Mouse (Mus musculus) cerebellum, adult 8-10 months (tissue): ENCODE data around the gene Xylt1.

Experiments
- DNase-seq: peaks from one replicate; pipeline ENCODE4 v3.0.0; 2022

Xylt1 gene

DNA sequence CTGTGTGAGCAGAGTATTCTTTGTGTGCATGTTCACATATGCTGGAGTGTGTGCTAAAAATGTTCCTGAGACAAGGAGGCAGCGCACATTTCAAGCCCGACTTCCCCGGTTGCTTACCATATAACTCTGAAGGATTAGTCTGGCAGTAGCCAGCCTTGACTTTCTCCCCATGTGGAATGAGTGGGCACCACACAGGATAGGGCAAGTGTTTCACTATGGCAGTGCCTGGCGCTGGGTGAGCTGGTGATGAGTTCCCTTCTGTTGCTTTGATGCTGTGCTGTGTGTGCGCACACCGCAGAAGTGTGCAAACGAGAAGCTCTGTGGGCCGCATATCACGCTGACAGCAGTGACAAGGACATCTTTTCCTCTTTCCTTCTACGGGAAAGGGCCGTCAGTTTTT lies 56.1 kb downstream of the Xylt1 start:
- no peak for DNase-seq

DNA sequence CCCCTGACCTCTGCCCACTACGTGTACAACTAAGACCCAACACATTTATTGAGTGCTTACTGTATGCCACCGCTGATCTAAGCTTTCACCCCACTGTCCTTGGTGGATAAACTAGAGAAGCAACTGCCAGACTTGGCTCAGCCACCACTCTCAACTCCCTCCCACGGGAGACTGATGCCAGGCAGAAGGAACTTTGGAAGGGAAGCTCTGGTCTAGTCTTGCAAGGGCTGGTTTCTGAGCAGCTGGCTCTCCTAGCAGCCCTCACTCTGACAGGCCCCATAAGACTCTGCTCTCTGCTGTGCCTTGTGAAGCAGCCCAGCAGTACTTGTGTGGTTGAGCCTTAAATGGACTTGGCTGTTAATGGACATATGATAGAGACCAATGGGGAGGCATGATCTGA lies 60.2 kb downstream of the Xylt1 start:
- no peak for DNase-seq

DNA sequence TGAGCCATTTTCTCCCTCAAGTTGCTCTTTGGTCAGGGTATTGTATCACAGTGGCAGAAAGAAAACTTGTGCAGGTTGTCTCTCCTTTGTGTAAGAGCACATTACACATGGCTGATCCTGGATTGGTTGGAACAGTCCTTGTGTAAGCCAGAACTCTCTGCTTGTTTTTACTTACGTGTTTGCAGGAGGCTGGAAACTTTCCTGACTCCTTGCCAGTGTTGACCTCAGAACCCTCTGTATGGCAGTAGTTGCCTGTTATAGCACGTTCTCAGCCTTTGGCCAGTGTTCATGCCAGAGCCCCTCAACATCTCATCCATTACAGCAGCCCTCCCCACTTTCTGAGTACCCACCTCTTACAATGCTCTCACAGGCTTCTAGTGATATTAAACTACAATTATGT lies 61.9 kb downstream of the Xylt1 start:
- no peak for DNase-seq

DNA sequence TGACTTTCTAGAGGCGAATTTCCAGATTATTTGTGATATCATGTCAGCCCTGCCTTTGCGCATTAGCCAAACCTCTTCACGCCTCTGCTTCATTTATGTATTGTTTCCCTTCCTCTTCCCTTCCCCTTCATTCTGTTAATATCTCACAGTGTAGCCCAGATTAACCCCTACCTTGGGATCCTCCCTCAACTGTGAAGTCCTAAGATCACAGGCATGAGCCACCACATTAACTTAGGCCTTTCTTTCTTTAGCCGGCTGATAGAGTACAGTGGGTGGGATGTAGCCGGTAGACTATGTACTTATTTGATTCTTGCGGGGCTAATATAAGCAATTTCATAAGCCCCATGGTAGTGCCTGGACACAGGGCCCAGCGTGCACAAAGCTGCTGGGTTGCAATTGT lies 62.4 kb downstream of the Xylt1 start:
- no peak for DNase-seq

DNA sequence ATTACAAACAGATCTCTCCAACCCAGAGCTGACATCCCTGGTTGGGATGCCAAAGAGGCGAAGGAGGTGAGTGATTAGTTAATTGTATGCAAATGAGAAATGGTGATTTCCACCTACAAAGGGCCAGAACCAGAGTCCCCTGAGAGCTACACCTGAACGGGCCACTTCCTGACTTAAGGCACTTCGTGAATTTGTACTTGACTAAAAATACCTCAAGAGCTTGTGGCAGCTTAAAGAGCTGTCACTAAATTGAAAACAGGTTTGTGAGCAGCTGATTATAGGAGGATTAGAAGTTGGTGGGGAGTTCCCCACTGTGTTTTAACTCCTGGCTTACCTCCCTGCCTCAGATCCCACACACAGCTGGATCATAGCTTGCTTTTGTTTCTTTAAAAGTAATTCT lies 64.7 kb downstream of the Xylt1 start:
- DNase-seq: no peak

DNA sequence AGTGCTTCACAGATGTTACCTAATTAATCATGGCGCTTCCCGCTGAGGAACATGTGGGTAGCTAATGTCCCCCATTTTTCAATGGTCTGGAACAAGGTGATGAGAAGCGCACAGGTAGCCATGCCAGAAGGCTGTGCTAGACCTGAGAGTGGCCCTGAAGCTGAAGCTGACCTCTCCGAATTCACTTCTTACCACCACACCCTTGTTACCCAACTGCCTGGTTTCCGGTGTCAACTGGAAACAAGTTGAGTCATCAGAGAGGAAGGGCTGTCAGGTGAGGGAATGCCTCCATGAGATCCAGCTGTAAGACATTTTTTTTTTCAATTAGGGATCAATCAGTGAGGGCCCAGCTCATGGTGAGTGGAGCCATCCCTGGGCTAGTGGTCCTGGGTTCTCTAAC lies 68.8 kb downstream of the Xylt1 start:
- DNase-seq: no peak

DNA sequence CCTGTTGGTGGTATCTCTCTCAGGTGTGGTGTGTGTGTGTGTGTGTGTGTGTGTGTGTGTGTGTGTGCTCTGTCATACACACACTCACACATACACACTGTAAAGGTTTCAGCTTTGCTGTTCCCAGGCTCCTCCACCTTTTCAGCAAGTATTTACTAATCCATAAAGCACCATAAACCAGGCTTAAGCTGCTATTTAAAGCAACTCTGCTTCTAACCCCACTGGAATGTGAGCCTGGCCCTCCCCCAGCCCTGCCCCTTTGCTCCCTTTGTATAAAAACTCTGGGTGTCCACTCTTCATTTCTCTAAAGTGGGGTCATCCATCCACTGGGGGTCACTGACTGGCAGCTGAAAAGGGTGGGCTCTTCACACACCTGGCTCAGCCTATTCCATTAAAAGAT lies 70.4 kb downstream of the Xylt1 start:
- no peak for DNase-seq

DNA sequence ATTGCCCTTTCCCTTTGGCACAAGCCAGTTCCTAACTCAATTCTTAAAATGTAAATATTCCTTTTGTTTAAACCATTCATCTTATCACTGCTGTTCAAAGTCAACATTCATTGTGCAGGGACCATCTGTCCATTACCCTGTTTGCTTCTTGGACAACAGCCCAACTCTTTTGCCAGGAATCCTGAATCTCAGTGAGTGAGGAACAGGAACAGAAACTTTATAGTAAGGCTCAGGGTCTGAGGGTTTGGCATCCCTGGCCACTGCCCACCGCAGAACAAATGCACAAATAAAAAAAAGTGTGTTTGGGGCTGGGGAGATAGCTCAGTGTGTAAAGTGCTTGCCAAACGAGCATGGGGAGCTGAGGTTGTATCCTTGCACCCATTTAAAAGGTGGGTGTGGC lies 71.5 kb downstream of the Xylt1 start:
- DNase-seq: no peak

DNA sequence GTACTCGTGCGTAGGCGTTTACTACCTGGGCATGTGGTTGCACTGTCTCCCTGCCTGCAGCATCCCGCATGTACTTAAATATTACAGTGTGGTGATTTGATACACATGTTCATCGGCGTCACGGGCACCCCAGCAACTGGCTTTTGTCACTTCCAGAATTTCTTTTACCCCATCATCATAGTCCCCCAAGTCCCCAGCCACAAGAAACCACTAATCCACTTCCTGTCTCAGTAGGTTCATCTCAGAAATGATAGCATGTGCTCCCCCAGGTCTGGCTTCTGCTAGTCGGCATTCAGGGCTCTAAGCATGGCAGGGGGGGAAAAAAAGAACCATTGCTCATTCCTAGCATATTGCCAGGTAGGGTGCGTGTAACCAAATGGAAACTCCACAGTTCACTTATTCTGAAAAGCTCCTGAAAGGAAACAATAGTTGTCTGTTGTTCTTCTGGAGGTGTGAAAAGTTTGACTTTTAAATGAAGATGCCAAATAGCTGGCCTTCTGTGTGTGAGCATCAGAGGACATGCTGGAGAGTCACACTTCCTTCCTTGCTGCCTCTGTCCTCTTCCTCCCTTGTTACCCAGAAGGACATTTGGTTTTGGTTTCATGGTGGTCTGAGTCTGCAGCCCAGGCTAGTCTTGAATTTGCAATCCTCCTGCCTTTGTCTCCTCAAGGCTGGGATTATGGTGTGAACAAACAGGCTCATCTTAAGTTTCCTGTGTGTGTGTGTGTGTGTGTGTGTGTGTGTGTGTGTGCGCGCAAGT lies 74.2 kb downstream of the Xylt1 start:
- DNase-seq: no peak

DNA sequence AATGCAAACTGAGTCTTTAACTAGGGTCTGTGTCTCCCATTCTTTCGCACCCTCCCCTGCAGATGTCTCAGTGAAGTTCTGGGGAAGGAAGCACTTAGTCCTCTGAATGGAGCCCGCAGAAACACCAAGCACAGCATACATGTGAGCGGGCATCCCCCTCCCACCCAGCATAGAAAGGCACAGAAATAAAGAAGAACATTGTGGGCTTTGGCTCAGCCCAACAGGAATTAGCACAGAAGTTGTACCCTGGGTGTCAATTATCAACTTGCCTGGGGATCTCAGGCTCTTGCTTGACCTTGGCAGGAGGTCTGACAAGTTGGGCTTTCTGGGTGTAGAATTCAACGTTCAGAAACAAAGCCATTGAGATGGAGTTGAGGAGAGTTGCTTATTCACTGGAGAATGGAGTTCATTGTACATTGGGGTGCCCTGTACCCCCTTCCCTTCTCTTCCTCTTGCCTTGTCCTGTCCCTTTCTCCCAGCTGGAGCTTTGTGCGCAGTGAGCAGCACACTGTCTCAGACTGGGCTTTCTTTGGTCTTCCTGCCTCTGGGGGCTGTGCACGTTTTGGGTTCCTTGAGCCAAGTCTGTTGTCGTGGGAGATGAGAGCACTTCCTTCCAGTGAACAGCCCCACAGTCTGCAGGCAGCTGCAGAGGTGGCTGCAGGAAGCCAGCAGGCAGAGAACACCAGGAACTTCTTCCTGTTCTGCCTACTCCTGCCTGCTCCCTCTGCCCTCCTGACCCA lies 81.6 kb downstream of the Xylt1 start:
- no peak for DNase-seq

DNA sequence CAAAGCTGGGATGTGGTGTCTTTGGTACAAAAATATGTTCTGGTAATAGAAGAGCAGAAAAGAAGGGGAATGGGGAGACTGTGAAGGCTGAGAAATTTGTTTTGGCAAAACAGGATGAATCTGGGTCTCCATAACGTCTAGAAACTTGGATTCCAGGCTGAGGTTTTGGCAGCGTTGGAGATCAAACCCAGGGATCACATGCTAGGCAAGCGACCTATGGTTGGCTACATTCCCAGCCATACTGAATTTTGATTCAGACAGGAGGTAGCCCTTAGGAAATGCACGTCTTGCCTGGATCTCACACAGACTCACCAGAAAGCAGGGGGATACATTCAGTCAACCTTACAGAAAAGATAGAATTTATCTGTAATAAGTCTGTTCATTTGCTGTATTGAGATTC lies 84.2 kb downstream of the Xylt1 start:
- no peak for DNase-seq

DNA sequence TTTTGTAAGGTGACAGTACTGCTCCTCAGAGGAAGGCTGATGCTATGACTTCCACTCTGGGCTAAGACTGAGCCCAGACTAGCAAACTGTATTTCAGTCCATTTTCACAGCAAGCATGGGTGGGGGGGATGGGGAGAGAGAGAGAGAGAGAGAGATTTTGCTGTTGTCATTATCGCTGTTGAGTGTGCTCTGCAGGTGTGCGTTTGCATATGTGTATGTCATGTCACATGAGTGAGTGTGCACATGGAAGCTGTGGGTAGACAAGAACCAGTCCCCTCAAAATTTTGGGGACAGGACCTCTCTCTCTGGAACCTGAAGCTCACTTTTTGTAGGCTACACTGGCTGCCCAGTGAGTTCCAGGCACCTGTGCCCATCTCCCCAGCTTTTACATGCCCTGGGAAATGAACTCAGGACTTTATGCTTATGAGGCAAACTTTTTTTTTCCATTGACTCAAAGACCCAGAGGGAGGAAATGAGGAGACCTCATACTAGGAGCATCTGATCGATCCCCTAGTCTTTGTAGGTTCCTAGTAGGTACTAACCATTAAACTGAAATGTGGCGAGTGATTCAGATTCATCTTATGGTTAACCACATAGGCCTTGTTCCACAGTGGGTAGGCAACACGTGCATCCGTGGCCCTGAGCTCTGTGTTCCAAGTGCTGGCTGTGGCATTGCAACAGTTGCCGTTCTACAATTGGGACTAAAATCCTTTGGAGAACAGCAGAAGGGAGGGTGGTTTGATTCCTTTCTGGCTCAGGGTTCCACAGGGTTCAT lies 85.4 kb downstream of the Xylt1 start:
- no peak for DNase-seq

DNA sequence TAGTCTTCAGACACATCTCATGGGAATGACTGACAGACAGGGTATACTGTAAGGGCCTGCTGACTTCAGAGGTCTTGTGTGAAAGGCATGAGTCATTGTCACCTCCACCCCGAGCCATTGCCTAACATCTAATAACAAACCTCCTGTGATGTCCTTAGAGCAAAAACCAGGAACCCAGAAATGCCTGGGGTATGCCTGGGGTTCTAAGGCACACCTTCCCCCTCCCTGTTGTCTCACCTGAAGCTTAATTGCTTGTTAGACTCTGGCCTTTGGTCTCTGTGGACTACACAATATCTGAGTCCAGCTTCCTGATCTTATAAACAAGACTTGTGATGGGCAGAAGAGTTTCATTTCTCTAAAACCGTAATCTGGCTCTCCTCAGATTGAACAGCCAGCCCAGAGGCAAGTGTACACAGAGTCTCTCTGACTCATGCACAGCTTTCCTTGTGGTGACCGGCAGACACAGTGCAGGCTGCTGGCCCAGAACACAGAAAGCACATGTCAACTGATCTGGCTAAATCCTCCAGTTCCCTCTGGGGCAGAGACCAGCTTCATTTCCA lies 89.5 kb downstream of the Xylt1 start:
- no peak for DNase-seq

DNA sequence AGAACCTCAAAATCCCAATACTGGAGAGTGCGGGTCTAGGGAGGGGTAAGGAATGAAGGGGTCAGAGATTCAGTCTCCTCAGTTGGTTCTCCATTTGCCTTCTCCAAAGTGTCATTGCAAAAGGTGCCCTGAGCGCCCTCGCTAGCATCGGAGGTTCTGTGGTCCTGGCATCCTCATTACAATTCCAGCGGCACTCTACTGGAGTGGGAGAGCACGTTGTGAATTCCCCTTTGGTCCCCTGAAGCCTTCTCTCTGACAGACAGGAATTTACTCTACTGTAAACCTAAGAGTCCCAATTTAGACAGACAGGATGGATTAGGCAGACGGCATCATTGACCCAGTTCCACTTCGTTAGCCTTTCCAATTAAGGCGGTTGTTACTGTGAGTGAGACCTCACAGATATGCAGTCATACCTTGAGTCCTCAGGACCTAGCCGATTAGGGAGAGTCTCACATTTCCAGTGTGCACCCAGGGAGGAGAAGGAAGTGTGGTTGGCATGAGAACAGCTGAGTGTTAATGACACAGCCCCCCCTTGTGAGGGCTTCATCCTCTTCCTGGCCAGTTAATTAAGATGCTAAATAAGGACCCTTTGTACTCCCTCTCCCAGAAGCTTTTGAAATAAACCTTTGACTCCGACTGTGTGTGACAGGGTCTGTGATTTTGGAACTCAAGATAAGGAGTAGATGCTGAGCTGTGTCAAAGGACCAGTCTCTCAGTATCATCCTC lies 91.4 kb downstream of the Xylt1 start:
- no peak for DNase-seq

DNA sequence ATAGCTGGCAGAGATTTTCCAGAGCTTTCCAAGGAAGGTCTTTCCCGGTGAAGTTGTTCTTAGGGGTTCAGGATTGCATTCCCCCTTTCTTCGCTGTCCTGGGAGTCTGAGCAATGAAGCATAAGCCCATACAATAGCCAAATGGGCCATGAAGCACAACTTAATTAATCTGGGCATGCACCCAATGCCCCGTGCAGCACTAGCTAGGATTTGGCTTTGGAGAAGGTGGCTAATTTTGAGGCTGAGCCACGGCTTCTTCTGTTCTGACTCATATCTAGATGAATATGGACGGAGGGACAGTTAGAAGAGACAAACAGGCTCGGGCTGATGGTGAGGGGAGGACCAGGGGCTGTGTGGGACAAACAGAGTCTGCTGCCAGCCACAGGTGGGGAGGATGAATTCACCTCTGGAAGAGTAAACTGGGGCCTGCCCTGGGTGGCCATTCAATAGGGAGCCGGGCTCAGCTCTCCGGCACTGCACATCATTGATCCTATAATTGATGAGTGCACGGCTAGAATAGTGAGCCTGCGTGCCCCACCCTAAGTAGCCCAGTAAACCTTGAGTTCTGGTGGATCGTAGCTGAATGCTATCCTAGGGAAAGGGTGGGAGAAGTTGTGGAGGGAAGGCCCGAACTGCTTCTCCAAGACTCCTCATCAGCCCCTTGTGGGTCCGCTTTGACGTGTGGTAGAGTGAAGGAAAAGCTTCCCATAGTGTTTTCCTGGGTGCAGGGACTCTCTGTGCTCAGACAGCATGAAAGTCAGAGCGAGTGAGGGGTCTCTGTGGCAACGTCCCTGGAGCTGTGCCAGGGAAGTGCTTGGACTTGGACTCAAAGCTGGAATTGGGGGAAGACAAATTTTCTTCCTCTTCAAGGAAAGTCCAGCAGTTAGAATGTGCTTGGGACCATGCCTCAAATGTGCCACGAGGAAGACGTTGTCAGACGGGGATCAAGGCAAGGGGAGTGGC lies 92.3 kb downstream of the Xylt1 start:
- DNase-seq: no peak

DNA sequence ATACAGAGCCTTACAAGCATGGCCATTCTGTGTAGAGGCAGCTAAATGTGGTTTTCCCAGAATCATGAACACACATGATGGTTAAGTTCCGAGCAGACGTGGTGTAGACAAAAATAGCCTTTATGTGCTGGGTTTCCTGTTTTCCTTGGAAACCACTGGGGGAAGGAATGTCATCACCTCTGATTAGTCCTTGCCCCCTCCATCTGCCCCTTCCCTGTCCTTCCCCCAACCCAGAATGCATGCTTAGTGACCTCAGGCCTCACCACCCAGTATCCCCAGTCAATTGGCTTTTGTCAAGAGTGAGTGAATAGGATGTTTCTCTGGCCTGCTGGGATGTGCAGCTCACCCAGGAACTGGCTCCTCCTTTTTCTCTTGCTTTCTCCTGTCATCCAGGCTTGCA lies 93.5 kb downstream of the Xylt1 start:
- DNase-seq: no peak

DNA sequence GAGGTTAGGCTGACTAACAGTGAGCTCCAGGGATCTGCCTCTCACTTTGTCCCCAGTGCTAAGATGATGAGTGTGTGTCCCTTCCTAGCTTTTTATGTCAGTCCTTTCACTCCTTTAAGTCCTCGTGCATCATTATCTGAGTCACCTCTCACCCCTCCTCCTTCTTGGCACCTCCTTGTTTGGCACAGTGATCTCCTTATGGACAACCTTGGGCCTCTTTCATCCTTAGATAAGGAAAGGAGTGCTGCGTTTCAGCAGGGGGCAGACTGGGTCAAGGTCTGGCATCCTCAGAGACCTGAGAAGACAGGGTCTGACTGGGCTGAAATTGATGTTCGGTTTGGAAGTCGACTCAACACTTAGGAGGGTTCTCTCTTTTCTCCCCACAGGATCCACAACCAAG lies 94.3 kb downstream of the Xylt1 start:
- DNase-seq: no peak

DNA sequence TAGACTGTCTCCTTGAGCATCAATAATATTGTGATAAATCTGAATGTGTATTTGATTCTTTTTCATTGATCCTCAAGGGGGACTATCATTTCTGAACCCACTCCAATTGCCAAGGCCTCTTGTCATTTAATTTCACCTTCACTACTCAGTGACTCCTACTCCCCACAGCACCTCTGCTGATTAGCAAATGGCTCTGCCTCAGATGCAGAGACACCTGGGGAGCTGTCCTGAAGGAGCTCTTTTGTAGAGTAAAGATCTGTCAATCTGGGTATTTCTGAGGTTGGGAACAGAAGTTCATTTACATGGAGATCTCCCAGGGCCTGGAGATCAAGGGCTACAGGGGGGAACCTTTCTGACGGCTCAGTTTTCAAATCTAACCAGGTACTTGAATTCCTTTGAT lies 98.2 kb downstream of the Xylt1 start:
- no peak for DNase-seq

DNA sequence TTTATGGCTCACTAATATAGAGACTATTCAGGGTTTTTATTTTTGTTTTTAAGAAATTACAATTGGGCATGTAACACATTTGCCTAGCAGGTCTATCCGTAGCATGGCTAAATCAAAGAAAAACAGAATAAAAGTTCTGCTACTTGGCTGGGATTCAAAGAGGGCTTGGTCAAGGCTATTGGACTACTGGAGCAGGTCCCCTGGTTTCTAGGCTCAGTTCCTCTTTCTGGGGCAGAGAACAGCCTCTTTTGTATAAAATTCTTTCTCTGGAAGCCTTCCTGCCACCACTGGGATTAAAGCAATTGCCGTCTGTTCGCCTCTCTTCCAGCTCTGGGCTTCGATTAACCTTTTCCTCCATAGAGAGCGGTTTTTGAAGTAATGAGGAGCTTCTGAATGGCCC lies 100.1 kb downstream of the Xylt1 start:
- DNase-seq: no peak

DNA sequence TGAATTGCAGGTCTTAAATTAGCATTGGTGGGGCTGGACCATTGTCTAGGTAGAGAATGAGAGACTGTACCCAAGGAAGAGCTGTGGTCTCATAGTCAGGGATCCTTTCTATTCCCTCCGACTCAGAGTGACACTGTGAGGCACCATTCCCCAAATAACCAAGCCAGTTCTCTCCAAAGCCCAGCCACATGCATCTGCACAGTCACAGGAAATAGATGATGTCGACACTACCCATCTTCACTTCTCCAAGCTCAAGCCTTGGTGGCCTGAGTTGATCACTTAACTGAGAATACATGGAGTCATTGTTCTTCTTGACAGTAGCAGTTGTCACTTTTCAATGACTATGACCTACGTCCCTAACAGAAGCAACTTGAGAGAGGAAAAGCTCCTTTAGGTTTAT lies 100.6 kb downstream of the Xylt1 start:
- no peak for DNase-seq

DNA sequence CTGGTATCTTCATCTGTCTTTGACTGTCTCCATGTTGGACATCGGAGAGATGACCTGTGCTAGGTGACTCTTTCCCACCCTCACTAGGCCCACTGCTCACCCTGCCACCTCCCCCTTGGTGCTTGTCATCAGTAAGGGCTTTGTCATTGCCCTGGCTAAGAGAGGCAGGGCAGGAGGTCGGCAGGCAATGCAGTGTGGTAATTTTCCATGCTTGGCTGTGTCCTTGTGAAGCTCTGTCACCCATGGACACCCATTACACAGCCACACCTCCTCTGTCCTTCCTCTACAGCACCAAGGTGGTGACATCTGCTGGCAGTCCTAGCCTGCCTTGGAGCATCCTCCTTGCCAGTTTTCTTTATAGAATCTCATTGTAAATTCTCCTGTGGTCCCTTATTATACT lies 101.9 kb downstream of the Xylt1 start:
- no peak for DNase-seq

DNA sequence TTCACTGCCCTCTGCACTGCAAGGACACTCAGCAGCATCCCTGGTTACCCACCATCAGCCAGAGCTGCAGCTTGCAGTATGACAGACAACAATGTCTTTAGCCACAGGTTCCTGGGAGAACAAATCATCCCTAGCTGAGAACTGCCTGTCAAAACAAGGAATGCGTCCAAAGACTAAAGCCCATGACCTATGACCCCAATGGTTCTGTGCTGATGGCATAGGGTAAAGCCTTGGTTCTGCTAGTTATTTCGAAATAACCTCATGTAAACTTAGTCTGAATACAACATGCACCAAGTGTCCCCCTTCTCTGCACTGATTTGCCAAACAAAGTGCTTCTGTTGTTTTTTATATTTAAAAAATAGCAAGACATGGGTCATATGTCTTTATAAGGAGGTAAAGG lies 103.8 kb downstream of the Xylt1 start:
- no peak for DNase-seq
